Mouse (Mus musculus) ZHBTc4 (cell line): ENCODE results near the gene Wnt4.
A peak's percentile ranks its signal among the peaks of the same experiment; 100 is the strongest.

Source experiments
- DNase-seq: peaks from one replicate; pipeline ENCODE4 v3.0.0-alpha.2; 2011; ENCODE audit warnings: low read depth, low spot score

The Wnt4 gene

DNA sequence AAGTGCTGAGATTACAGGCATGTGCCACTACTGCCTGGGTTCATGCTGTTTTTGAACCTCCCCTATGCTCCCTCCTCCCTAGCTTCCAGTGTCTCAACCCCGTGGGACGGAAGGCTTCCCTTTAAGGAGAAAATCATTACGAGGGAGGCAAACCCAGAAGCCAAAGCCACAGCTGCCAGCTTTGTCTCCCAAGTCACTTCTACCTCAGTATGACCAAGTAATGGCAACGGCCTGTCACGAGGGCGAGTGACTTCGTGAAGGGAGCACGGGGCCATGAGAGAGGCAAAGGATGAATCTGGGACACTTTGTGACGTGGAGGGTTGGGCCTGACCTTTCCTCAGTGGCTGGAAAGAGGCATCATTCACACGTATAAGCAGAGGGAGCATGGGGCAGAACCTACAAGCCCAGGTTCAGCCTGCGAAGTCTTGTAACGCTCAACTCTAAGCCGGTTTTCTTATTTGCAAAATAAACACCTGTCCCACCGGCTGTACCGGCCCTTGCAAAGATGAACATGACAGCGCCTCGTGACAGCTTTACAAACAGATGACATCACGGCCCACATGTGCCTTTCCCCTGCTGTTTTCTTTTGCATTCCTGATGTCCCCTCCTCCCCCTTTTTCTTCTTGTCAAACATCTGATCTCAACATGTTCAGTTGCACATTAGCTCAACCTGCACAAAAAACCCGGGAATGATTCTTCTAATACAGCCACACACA lies 29.9 kb downstream of the Wnt4 start:
- DNase-seq = no peak

DNA sequence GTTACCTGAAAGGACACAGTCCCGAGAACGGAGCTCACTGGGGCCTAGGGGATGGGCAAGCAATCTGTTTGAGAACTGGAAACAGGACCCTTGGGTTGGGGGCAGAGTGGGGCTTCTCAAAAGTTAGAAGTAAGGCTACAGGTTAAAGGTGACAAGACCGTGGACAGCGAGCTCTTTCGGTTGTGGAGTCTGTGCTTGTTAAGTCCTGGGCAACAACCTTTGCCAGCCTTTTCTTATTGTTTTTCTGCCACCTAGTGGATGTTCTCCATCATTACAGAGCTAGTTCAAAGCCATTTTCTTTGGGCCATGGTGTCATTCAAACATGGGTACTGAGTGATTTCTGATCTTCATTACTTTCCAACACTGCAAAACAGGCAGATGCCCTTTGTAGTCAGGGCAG lies 31.1 kb downstream of the Wnt4 start:
- DNase-seq = peak; percentile 64

DNA sequence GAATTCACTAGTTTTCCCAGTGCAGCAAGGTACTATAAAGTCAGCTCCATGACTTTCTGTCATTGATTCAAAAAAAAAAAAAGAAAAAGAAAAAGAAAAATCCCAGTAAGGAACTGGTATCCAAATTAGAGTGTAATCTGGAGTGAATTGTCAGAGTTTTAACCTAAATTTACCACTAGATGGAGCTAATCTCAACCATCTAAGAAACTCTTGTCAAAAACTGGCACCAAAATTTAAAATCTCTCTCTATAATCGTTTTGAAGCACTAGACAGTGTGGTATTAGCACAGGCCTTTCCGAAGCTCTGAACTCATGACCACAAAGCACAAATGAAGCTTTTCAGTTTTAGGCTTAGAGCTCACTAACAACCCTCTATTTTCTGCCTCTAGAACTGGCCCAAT lies 36.2 kb downstream of the Wnt4 start:
- peak; percentile 26 for DNase-seq

DNA sequence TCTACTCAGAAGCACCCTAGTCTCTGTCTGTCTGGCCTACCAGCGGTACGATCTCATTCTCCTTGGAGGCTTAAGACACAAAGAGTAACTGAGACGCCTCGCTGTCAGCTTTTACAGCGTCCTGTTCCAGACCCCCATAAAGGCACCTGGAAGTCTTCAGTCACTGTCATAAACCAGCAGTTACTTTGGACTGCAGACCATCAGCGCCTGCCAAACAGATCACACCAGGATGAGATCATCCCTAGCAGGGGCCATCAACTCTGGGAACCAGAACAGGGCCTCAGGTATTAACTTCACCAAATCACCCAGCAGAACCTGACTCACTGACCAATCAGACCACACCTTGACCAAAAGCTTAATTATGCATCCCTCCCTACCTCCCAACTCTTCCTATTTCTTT lies 37.3 kb downstream of the Wnt4 start:
- DNase-seq = no peak

DNA sequence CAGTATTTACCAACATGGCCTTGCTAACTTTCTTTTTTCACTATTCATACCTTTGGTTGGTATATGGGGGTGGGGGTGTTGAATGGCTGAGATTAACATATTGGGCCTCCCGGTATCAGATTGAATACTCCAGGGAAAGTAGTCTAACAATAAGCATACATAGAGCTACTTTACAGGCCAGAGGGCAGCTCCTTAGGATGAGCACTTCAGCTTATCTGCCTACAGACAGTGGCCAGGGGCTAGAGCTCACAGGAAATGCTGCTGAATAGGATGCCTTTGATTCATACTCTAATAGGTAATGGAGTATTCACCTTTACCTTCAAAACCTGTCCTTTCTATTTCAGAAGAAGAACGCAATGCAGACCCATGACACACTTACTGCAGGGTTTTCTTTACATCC lies 37.8 kb downstream of the Wnt4 start:
- no peak for DNase-seq

DNA sequence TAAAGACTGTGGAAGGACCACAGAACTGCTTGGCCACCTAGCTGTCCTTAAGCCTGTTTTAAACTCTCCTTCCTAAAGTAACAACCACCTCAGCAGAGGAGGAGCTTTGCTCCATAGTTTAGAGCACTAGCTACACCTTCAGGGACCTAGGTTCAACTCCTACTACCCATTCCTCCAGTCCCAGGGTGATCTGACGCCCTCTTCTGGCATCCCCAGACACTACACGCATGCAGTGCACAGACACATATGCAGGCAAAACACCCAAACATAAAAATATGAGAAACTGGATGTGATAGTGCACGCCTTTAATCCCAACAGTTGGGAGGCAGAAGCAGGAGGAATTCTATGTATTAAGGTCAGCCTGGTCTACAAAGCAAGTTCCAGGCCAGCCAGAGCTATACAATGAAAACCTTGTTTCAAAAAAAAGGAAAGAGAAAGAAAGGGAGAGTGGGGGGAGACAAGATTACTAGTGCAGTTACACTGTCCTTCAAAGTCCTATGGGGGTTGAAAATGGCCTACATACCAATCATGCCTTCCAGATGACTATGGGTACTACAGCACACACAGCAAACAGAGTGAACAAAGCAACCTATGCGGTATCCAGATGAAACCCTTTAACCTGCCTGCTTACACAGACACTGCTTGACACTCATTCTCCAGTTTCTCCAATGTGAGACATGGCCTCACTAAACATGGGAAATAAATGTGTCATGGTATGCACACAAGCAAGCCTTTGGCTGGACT lies 38.9 kb downstream of the Wnt4 start:
- DNase-seq = peak; percentile 39

DNA sequence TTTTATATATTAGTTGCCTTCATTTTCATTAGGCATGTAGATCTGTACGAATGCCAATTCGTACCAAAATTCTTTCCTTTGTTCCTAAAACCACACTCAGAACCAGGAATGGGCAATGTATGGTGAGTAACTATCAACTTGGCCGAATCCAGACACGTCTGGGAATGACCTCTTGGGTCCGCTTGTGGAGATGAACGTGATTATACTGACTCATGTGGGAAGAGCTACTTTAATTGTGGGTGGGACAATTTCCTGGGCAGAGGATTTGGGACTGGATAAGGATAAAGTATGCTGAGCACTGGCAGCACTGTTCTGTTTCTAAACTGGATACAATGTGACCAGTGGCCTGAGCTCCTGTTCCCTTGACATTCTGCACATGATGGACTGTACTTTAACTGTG lies 47.6 kb downstream of the Wnt4 start:
- no peak for DNase-seq

DNA sequence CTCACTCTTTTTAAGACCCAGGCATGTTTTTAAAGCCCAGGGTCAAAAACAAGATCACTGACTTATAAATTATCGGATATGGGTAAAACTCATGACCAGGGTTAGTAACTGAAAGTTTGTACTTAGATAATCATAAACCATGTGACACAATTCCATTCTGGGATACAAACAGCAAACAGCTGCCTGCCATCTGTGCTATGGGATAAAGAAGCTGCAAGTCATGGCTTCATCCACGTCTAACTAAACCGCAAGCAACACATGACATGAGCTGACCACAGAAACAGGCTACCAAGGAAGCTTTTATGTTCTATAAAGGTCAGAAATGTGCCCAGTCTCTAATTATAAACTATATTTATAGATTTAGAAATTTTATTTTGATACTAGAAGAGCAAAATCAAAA lies 49.2 kb downstream of the Wnt4 start:
- DNase-seq = no peak

DNA sequence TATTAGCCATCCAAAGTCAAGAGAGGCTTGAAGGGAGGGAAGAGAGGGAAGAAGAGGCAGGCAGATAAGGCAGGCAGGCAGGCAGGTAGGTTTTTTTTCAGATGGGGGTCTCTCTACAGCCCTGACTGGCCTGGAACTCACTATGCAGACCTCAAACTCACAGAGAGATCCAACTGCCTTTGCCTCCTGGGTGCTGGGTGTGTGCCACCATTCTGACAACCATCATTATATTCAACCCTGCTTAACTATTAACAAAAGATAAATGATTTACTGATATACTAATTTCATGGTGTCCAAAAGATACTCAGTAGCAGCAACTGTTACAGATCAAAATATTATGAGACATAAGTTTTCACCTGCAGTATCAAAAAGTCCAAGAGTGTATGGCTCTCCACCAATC lies 54.8 kb downstream of the Wnt4 start:
- DNase-seq = no peak

DNA sequence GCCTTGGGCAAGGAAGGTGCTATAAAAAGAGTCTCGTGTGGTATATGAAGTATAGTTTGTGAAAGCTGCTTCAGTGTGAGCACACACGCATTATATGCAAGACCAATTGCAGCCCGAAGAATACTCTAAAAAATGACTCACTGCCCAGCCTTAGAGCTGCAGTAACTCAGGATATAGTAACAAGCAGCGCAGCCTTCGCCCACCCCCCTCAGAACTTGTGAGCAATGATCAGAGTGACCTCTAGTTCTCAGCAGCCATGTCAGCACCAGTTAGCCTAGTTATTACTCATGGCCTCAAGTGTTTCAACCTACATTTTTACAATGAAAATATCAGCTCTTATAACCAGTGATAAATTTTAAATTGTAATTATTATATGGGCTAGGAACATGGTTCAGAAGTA lies 59.2 kb downstream of the Wnt4 start:
- DNase-seq = no peak

DNA sequence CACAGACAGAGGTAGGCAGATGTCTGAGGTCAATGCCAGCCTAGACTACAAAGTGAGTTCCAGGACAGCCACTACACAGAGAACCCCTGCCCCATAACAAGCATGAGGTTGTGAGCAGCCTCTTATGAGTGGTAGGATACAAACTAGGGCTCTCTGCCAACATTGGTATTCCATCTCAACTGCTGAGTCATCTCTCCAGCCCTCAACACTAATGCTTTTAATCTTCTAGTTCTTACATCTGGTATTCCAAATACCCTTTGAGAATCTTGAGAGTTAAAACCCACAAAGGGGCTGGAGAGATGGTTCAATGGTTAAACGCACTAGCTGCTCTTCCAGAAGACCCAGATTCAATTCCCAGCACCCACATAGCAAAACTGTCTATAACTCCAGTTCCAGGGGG lies 62.1 kb downstream of the Wnt4 start:
- DNase-seq = no peak

DNA sequence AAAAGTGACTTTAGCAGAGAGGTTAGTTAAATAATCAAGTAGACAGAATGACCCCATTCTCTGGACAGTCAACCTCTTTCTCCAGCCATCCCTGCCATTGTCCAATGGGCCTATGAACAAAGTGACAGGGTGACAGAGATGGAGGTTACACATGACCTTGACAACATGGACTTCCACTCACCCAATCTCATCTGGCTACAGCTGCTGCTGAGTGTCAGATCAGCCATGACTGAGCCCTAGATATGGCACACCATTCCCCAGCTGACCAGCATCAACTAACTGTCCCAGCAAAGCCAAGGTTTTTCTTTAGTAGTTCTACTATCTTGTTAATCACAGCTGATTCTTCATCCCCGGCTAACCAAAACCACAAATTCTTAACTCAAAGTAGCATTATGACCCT lies 65.5 kb downstream of the Wnt4 start:
- DNase-seq = no peak

DNA sequence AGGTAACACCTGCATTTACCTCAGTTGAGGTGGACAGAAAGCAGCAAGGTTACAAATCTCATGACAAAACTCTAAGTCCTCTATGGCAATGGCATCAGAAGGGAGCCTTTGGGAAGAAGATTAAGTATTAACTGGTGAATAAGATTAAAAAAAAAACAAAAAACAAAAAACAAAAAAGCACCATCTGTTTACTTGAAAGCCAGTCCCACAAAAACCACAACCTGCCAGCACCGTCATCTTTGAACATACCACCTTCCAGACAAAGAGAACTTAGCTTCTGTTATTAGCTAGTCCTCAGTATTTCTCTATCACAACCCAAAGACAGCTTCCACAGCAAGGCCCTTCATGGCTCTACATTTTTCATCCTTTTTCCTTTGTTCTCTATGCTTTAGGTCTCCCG lies 67.8 kb downstream of the Wnt4 start:
- no peak for DNase-seq

DNA sequence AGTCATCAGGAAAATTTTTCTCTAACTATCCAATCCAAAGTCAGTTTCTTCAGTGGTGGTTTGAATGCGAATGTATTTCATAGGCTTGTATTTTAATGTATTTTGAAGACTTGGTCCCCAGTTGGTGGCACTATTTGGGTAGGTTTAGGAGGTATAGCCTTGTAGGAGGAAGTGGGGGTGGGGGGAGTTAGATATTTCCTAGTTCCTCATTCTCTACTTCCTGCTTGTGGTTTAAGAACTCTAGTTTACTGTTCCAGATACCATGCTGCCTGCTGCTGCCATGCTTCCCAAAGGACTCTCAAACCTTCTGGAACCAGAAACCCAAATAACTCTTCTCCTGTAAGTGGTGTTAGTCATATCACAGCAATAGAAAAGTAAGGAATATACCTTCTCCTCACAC lies 68.5 kb downstream of the Wnt4 start:
- no peak for DNase-seq
